Mouse (Mus musculus) layer of hippocampus, postnatal 25 days (tissue): ENCODE measurements at regions not wholly inside any gene's neighbourhood (a gene's known extent, or its start where the extent isn't known, plus 50 kb on each side); places are given as distances from the start of the nearest gene placed in this dataset.

Experiments used
- DNase-seq, 2 experiments: peaks; one replicate each; pipeline ENCODE4 v3.0.0; 2022; ENCODE audit warnings: mixed read lengths in 2 of 2, low spot score in 1 of 2; ENCODE audit errors: extremely low spot score in 1 of 2

- no peak for DNase-seq
Observed at GRCm38 (mm10) chr8:90642392-90642791, 174.8 kb downstream of the Gm19935 start.

GRCm38 (mm10) chr8:90636770-90637169, 180.4 kb downstream of the Gm19935 start:
- DNase-seq: no peak

GRCm38 (mm10) chr8:90635766-90636492, 181.3 kb downstream of the Gm19935 start:
- DNase-seq: no peak

- DNase-seq: no peak
Observed at GRCm38 (mm10) chr8:90630796-90631195, 186.4 kb downstream of the Gm19935 start.

GRCm38 (mm10) chr8:90608410-90608809, 208.8 kb downstream of the Gm19935 start:
- DNase-seq: no peak

- no peak for DNase-seq
Observed at GRCm38 (mm10) chr8:90600946-90601695, 216.1 kb downstream of the Gm19935 start.

GRCm38 (mm10) chr8:90597376-90597775, 219.8 kb downstream of the Gm19935 start:
- no peak for DNase-seq

- DNase-seq: no peak
Observed at GRCm38 (mm10) chr8:90579426-90579825, 231.3 kb upstream of the Tox3 start.

- DNase-seq: no peak
Observed at GRCm38 (mm10) chr8:90576976-90577375, 228.8 kb upstream of the Tox3 start.

- DNase-seq: no peak
Observed at GRCm38 (mm10) chr8:90574676-90575075, 226.5 kb upstream of the Tox3 start.

- DNase-seq: no peak
Observed at GRCm38 (mm10) chr8:90556079-90556427, 207.9 kb upstream of the Tox3 start.

GRCm38 (mm10) chr8:90555415-90556078, 207.4 kb upstream of the Tox3 start:
- no peak for DNase-seq

GRCm38 (mm10) chr8:90547276-90547675, 199.1 kb upstream of the Tox3 start:
- no peak for DNase-seq

GRCm38 (mm10) chr8:90542619-90543018, 194.5 kb upstream of the Tox3 start:
- no peak for DNase-seq

GRCm38 (mm10) chr8:90536196-90536640, 188.1 kb upstream of the Tox3 start:
- DNase-seq: no peak

GRCm38 (mm10) chr8:90535515-90536156, 187.5 kb upstream of the Tox3 start:
- no peak for DNase-seq

GRCm38 (mm10) chr8:90521393-90521792, 173.2 kb upstream of the Tox3 start:
- no peak for DNase-seq

- DNase-seq: no peak
Observed at GRCm38 (mm10) chr8:90520186-90520585, 172.0 kb upstream of the Tox3 start.

GRCm38 (mm10) chr8:90519567-90519966, 171.4 kb upstream of the Tox3 start:
- DNase-seq: no peak

GRCm38 (mm10) chr8:90514191-90514590, 166.0 kb upstream of the Tox3 start:
- no peak for DNase-seq

- no peak for DNase-seq
Observed at GRCm38 (mm10) chr8:90513601-90514000, 165.5 kb upstream of the Tox3 start.
